ENCODE assay signal across 22 mouse cellular contexts in genomic region chr2:143912199-143912598, GRCm38 (mm10).
"Had no signal": no experiment of that assay in that cellular context is flagged by ENCODE, and none has a peak within 500 bp of the region (broad histone marks: within the 10 kb centered on the region; RNA-seq: fewer than 3 reads in every experiment).

No protein-coding gene starts in this region.

- H3K4me2 ChIP-seq: limb, embryonic 12.5 days; limb, embryonic 15.5 days; lung, embryonic 15.5 days; midbrain, embryonic 13.5 days; neural tube, embryonic 13.5 days had no signal

- H3K27ac ChIP-seq: limb, embryonic 12.5 days; limb, embryonic 15.5 days; lung, embryonic 15.5 days; midbrain, embryonic 10.5 days; midbrain, embryonic 13.5 days; neural tube, embryonic 13.5 days had no signal

- H3K27me3 ChIP-seq: limb, embryonic 12.5 days; limb, embryonic 15.5 days; lung, embryonic 15.5 days; midbrain, embryonic 13.5 days; neural tube, embryonic 13.5 days had no signal

- H3K9me3 ChIP-seq: limb, embryonic 12.5 days; limb, embryonic 15.5 days; lung, embryonic 15.5 days; megakaryocyte, embryonic 14.5 days; midbrain, embryonic 10.5 days; midbrain, embryonic 13.5 days; neural tube, embryonic 13.5 days had no signal

- ATAC-seq: midbrain, embryonic 13.5 days; midbrain, embryonic 16.5 days had no signal

- DNase-seq: kidney, adult 18-20 months; kidney, adult 9 months; kidney, postnatal 14 days; kidney, postnatal 4 days; left cerebral cortex, postnatal 4 days; lung, adult 18-20 months; lung, postnatal 10 days; lung, postnatal 36 days; retina, postnatal 1 day; right cerebral cortex, postnatal 25 days; thymus, adult 2 months; thymus, postnatal 14 days; thymus, postnatal 4 days had no signal

- H3K4me3 ChIP-seq: limb, embryonic 12.5 days; limb, embryonic 15.5 days; lung, embryonic 15.5 days; megakaryocyte, embryonic 14.5 days; midbrain, embryonic 10.5 days; midbrain, embryonic 13.5 days; myocyte; neural tube, embryonic 13.5 days had no signal

- H3K9ac ChIP-seq: limb, embryonic 12.5 days; limb, embryonic 15.5 days; lung, embryonic 15.5 days; midbrain, embryonic 13.5 days; neural tube, embryonic 13.5 days had no signal

- H3K36me3 ChIP-seq: limb, embryonic 12.5 days; limb, embryonic 15.5 days; lung, embryonic 15.5 days; midbrain, embryonic 10.5 days; midbrain, embryonic 13.5 days; neural tube, embryonic 13.5 days had no signal
